Mouse (Mus musculus) heart, embryonic 11.5 days (tissue): ENCODE measurements around the gene Pld5. TPM values are rescaled to one million over a fixed set of nuclear protein-coding genes. Genes with fewer than 3 reads are reported as not detected.

Source experiments
- ATAC-seq: fragments of 200-750 bp; cut with Nextera tagmentation; replicated peaks from 2 replicates; pipeline ENCODE4 v1.8.0; 2017; ENCODE audit warnings: moderate library complexity; ENCODE audit not compliant: insufficient number of reproducible peaks, low FRiP score, low TSS enrichment
- H3K27ac ChIP-seq: fragments of 300-500 bp; sonication (generic); 2 replicates; pipeline ENCODE4 v1.5.1; 2014; ENCODE audit warnings: mild to moderate bottlenecking, low read depth, low read length
- H3K27me3 ChIP-seq: fragments of 300-500 bp; sonication (generic); 2 replicates; pipeline ENCODE4 v1.6.1; 2014; ENCODE audit warnings: mild to moderate bottlenecking, low read length, mixed read lengths; ENCODE audit not compliant: control insufficient read depth, insufficient read depth
- H3K36me3 ChIP-seq: fragments of 300-500 bp; sonication (generic); 2 replicates; pipeline ENCODE4 v1.6.1; 2014; ENCODE audit warnings: mild to moderate bottlenecking, low read length, moderate library complexity, mixed read lengths; ENCODE audit not compliant: control insufficient read depth, insufficient read depth
- H3K4me1 ChIP-seq: fragments of 300-500 bp; sonication (generic); 2 replicates; pipeline ENCODE4 v1.6.1; 2014; ENCODE audit warnings: low read length; ENCODE audit not compliant: control insufficient read depth, insufficient read depth
- H3K4me2 ChIP-seq: fragments of 300-500 bp; sonication (generic); 2 replicates; pipeline ENCODE4 v1.6.1; 2014; ENCODE audit warnings: mild to moderate bottlenecking, moderate library complexity
- H3K4me3 ChIP-seq: fragments of 300-500 bp; sonication (generic); 2 replicates; pipeline ENCODE4 v1.5.1; 2014; ENCODE audit warnings: low read depth, low read length
- H3K9ac ChIP-seq: fragments of 300-500 bp; sonication (generic); 2 replicates; pipeline ENCODE4 v1.6.1; 2014; ENCODE audit warnings: mild to moderate bottlenecking, low read depth, low read length, moderate library complexity
- H3K9me3 ChIP-seq: fragments of 300-500 bp; sonication (generic); replicated peaks from 2 replicates; pipeline ENCODE4 v1.6.1; 2016; ENCODE audit warnings: low read length; ENCODE audit not compliant: control insufficient read depth
- WGBS: fragments of 180-500 bp; shearing (Covaris S2); extraction: QIAGEN DNeasy Blood & Tissue Kit; methylation state at CpG from one replicate; pipeline ENCODE4 v1.1.7; 2014; ENCODE audit not compliant: insufficient replicate concordance; 5-methylcytosine and 5-hydroxymethylcytosine counted together
- polyA plus RNA-seq: library from polyadenylated mRNA; unstranded; fragments of >200 nt; fragmentation: Nextera tagmentation; extraction: Ambion mirVana; gene quantifications from 2 replicates; pipeline ENCODE4 v1.2.1, GENCODE M21; 2014

The Pld5 gene
- 0.39 and 1.1 TPM in 2 replicates for polyA plus RNA-seq

- WGBS: under 1% methylated on average over 71 of the region's 86 CpGs
- no peaks in the 10 kb centered on the region for H3K36me3 ChIP-seq
- H3K27me3 ChIP-seq: peaks cover 30% of the 10 kb centered on the region
- peak within 1 kb of the TSS; percentile 62 for H3K4me3 ChIP-seq
- peak within 1 kb of the TSS; percentile 56 for H3K9ac ChIP-seq
- no peaks in the 10 kb centered on the region for H3K9me3 ChIP-seq
- no peak within 1 kb of the TSS for H3K27ac ChIP-seq
- ATAC-seq: peak; percentile 80
- H3K4me2 ChIP-seq: peak within 1 kb of the TSS; percentile 98
- no peaks in the 10 kb centered on the region for H3K4me1 ChIP-seq
Measured at GRCm38 (mm10) chr1:176274667-176275610, at the start of gene Pld5. TSS of gene Pld5 (minus strand) at chr1:176275312.

DNA sequence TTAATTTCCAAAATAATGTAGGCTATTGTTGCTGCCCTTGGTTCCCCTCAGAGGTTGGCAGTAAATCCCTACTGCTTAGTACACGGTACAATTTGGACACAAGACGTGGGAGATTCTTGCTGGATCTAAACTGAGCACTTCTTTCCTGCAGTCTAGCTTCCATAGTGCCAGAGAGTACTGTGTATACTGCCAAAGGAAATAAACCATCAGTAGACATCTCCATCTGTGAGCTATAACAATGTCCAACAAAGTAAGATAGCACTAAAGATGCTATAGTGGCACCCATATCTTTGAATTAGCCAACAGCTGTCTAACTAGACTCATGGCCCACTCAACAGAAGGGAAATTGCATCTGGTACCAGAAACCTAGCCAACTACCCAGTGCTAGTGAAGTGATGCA lies 40.0 kb upstream of the Pld5 start:
- Histone ChIP-seq H3K27ac (no peak overlapping the region), H3K4me2 (no peak overlapping the region), H3K4me3 (no peak overlapping the region), H3K27me3 (no peaks in the 10 kb centered on the region), H3K9ac (no peak overlapping the region), H3K9me3 (no peaks in the 10 kb centered on the region), H3K4me1 (no peaks in the 10 kb centered on the region), H3K36me3 (no peaks in the 10 kb centered on the region)
- 75% methylated on average over 2 of the region's 2 CpGs for WGBS
- ATAC-seq: no peak

DNA sequence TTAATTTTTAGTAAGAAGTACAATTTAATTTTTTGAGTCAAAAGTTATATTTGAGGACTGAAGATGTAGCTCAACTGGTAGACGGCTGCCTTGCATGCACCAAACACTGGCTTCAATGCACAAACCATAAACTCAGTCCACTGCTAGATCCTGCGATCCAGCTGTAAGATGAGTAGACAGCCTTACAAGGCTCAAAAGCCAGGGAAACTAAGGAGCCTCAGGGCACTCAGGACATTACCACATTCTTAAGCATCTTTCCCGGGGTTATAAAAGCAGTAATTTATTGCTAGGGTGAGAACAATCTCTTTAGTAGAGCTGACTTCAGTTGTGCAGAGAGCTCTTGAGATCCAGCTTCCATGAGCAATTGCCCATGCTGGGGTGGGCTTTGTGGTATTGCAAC lies 35.1 kb upstream of the Pld5 start:
- no peaks in the 10 kb centered on the region for H3K9me3 ChIP-seq
- no peak overlapping the region for H3K4me2 ChIP-seq
- no peaks in the 10 kb centered on the region for H3K36me3 ChIP-seq
- H3K4me3 ChIP-seq: no peak overlapping the region
- H3K4me1 ChIP-seq: no peaks in the 10 kb centered on the region
- ATAC-seq: no peak
- 72% methylated on average over 3 of the region's 3 CpGs for WGBS
- no peaks in the 10 kb centered on the region for H3K27me3 ChIP-seq
- H3K9ac ChIP-seq: no peak overlapping the region
- H3K27ac ChIP-seq: no peak overlapping the region

- no peak overlapping the region for H3K4me3 ChIP-seq
- no peaks in the 10 kb centered on the region for H3K4me1 ChIP-seq
- 89% methylated on average over 5 of the region's 5 CpGs for WGBS
- no peak for ATAC-seq
- no peaks in the 10 kb centered on the region for H3K36me3 ChIP-seq
- H3K4me2 ChIP-seq: no peak overlapping the region
- no peak overlapping the region for H3K9ac ChIP-seq
- no peaks in the 10 kb centered on the region for H3K27me3 ChIP-seq
- no peak overlapping the region for H3K27ac ChIP-seq
- H3K9me3 ChIP-seq: no peaks in the 10 kb centered on the region
Measured at GRCm38 (mm10) chr1:176289396-176289795, 14.3 kb upstream of the Pld5 start.

DNA sequence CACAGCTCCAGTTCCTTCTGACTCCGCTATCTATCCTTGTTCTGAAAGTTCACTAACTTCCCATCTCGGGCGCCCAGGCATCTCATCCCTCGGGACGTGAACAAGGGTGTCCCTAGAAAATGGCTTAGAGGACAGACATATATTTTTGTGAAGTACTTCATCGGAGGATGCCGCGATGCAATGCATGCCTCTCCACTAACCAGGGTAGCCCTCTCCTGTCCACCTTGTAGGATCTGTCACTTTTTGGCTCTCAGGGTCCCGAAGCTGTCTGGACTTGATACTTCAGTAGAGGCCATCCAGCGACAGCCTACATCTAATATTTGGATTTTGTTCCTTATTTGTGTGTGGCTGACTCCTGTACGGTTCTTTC lies 484 bp upstream of the Pld5 start:
- Histone ChIP-seq H3K4me3 (peak overlapping the region; percentile 62), H3K36me3 (no peaks in the 10 kb centered on the region), H3K4me2 (peak overlapping the region; percentile 98), H3K9ac (peak overlapping the region; percentile 56), H3K27me3 (peaks cover 30% of the 10 kb centered on the region), H3K27ac (no peak overlapping the region), H3K4me1 (no peaks in the 10 kb centered on the region), H3K9me3 (no peaks in the 10 kb centered on the region)
- 0 out of 2 replicates have a peak, but pooled peaks have one; percentile 5 for ATAC-seq
- WGBS: 14% methylated on average over 11 of the region's 11 CpGs

DNA sequence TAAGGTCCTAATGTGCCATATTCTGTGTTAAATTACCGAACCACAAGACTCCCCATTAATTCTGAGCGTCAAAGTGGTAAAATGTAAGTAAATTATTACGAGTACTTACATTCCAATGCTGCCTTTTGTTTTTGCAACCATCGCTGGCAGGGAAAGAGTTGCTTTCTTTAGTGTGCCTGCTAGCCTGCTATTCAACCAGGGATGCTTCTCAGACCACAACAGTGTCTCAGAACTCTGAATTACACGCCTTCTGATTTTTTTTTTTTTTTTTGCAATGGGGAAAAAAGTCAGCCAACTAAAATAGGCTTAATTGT lies 26.4 kb downstream of the Pld5 start:
- Histone ChIP-seq H3K4me1 (no peaks in the 10 kb centered on the region), H3K4me2 (no peak overlapping the region), H3K9me3 (no peaks in the 10 kb centered on the region), H3K4me3 (no peak overlapping the region), H3K36me3 (no peaks in the 10 kb centered on the region), H3K9ac (no peak overlapping the region), H3K27ac (no peak overlapping the region), H3K27me3 (no peaks in the 10 kb centered on the region)
- WGBS: 74% methylated on average over 5 of the region's 5 CpGs
- no peak for ATAC-seq

- no peak for ATAC-seq
- Histone ChIP-seq H3K4me1 (no peaks in the 10 kb centered on the region), H3K36me3 (no peaks in the 10 kb centered on the region), H3K4me2 (no peak overlapping the region), H3K9ac (no peak overlapping the region), H3K27ac (no peak overlapping the region), H3K4me3 (no peak overlapping the region), H3K27me3 (no peaks in the 10 kb centered on the region), H3K9me3 (no peaks in the 10 kb centered on the region)
- WGBS: 69% methylated on average over 9 of the region's 9 CpGs
Measured at GRCm38 (mm10) chr1:176247885-176248716, 27.0 kb downstream of the Pld5 start.

DNA sequence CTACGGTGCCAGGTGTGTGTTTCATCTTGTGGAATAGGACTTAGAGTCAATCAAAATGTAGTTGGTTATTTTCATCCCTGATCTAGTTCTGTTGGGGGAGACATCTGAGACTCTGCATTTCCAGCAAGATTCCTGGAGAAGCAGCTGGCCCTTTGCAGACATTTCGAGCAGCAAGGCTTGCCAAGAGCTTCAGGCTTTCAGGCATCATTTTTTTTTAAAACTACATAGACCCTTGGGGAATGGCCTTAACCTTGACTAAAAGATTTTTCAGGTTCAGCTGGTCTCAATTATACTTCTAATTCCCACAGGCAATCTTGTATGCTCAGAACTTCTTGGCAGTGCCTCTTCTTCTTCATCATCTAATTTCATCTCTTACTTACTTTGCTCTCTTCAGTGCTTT lies 35.9 kb downstream of the Pld5 start:
- Histone ChIP-seq H3K27me3 (no peaks in the 10 kb centered on the region), H3K9me3 (no peaks in the 10 kb centered on the region), H3K36me3 (no peaks in the 10 kb centered on the region), H3K4me2 (no peak overlapping the region), H3K27ac (no peak overlapping the region), H3K4me1 (no peaks in the 10 kb centered on the region), H3K9ac (no peak overlapping the region), H3K4me3 (no peak overlapping the region)
- WGBS: 86% methylated on average over 2 of the region's 2 CpGs
- ATAC-seq: no peak
